Mouse (Mus musculus): ENCODE data around the gene Ryr1. TPM values are rescaled to one million over a fixed set of nuclear protein-coding genes. Genes with fewer than 3 reads are reported as not detected.
A peak's percentile ranks its signal among the peaks of the same experiment; 100 is the strongest.

Ryr1 gene
- polyA plus RNA-seq, 1 experiment from 2014 or later = 0.58 TPM

GRCm38 (mm10) chr7:29048070-29048469 is 76.9 kb downstream of the Ryr1 start:
- no peaks in the 10 kb centered on the region for H3K4me1 ChIP-seq (ENCODE audit: control insufficient read depth, low read depth, low read length)
- no peaks in the 10 kb centered on the region for H3K36me3 ChIP-seq (ENCODE audit: control insufficient read depth, insufficient read depth)
- no peak overlapping the region for H3K4me3 ChIP-seq (ENCODE audit: low read depth, low read length)
- no peaks in the 10 kb centered on the region for H3K9me3 ChIP-seq (replicated peaks; ENCODE audit: control insufficient read depth, low read length)
- H3K27ac ChIP-seq (ENCODE audit: low read length) = no peak overlapping the region
- H3K9ac ChIP-seq (ENCODE audit: low read depth, low read length) = no peak overlapping the region
- ATAC-seq (ENCODE audit: low read depth) = no peak
- peaks cover 12% of the 10 kb centered on the region for H3K27me3 ChIP-seq (ENCODE audit: control insufficient read depth, insufficient read depth, low read depth, low read length)
- H3K4me2 ChIP-seq (ENCODE audit: low read depth, low read length) = no peak overlapping the region
- 71% methylated on average over 3 of the region's 3 CpGs for WGBS (ENCODE audit: insufficient replicate concordance)

GRCm38 (mm10) chr7:29046533-29046932 is 78.4 kb downstream of the Ryr1 start:
- Histone ChIP-seq H3K9me3 (replicated peaks; ENCODE audit: control insufficient read depth, low read length) (no peaks in the 10 kb centered on the region), H3K4me3 (ENCODE audit: low read depth, low read length) (no peak overlapping the region), H3K9ac (ENCODE audit: low read depth, low read length) (no peak overlapping the region), H3K27me3 (ENCODE audit: control insufficient read depth, insufficient read depth, low read depth, low read length) (no peaks in the 10 kb centered on the region; the same call in 1 of the 2 replicates), H3K27ac (ENCODE audit: low read length) (no peak overlapping the region), H3K4me2 (ENCODE audit: low read depth, low read length) (no peak overlapping the region), H3K36me3 (ENCODE audit: control insufficient read depth, insufficient read depth) (no peaks in the 10 kb centered on the region), H3K4me1 (ENCODE audit: control insufficient read depth, low read depth, low read length) (no peaks in the 10 kb centered on the region)
- 9% methylated on average over 12 of the region's 12 CpGs for WGBS (ENCODE audit: insufficient replicate concordance)
- no peak for ATAC-seq (ENCODE audit: low read depth)

- ATAC-seq (ENCODE audit: low read depth) = no peak
- no peaks in the 10 kb centered on the region for H3K36me3 ChIP-seq (ENCODE audit: control insufficient read depth, insufficient read depth)
- H3K4me2 ChIP-seq (ENCODE audit: low read depth, low read length) = no peak overlapping the region
These were observed 80.7 kb downstream of the Ryr1 start for GRCm38 (mm10) chr7:29044302-29044701.

GRCm38 (mm10) chr7:29043674-29044057 is 81.3 kb downstream of the Ryr1 start:
- WGBS (ENCODE audit: insufficient replicate concordance) = 43% methylated on average over 10 of the region's 11 CpGs
- Histone ChIP-seq H3K9ac (ENCODE audit: low read depth, low read length) (no peak overlapping the region), H3K4me2 (ENCODE audit: low read depth, low read length) (no peak overlapping the region), H3K27me3 (ENCODE audit: control insufficient read depth, insufficient read depth, low read depth, low read length) (no peaks in the 10 kb centered on the region), H3K27ac (ENCODE audit: low read length) (no peak overlapping the region), H3K9me3 (replicated peaks; ENCODE audit: control insufficient read depth, low read length) (no peaks in the 10 kb centered on the region), H3K4me1 (ENCODE audit: control insufficient read depth, low read depth, low read length) (peaks cover 8% of the 10 kb centered on the region), H3K36me3 (ENCODE audit: control insufficient read depth, insufficient read depth) (no peaks in the 10 kb centered on the region), H3K4me3 (ENCODE audit: low read depth, low read length) (no peak overlapping the region)
- ATAC-seq (ENCODE audit: low read depth) = no peak

More at GRCm38 (mm10) chr7:29044302-29044701, 80.7 kb downstream of the Ryr1 start:
- Histone ChIP-seq H3K27me3 (ENCODE audit: control insufficient read depth, insufficient read depth, low read depth, low read length) (no peaks in the 10 kb centered on the region), H3K9ac (ENCODE audit: low read depth, low read length) (no peak overlapping the region), H3K4me3 (ENCODE audit: low read depth, low read length) (no peak overlapping the region), H3K9me3 (replicated peaks; ENCODE audit: control insufficient read depth, low read length) (no peaks in the 10 kb centered on the region), H3K27ac (ENCODE audit: low read length) (no peak overlapping the region), H3K4me1 (ENCODE audit: control insufficient read depth, low read depth, low read length) (peaks cover 8% of the 10 kb centered on the region)
- 68% methylated on average over 9 of the region's 9 CpGs for WGBS (ENCODE audit: insufficient replicate concordance)

GRCm38 (mm10) chr7:29043016-29043673 is 81.8 kb downstream of the Ryr1 start:
- Histone ChIP-seq H3K36me3 (ENCODE audit: control insufficient read depth, insufficient read depth) (no peaks in the 10 kb centered on the region), H3K4me2 (ENCODE audit: low read depth, low read length) (no peak overlapping the region), H3K4me1 (ENCODE audit: control insufficient read depth, low read depth, low read length) (peaks cover 8% of the 10 kb centered on the region), H3K9ac (ENCODE audit: low read depth, low read length) (no peak overlapping the region), H3K4me3 (ENCODE audit: low read depth, low read length) (no peak overlapping the region), H3K27me3 (ENCODE audit: control insufficient read depth, insufficient read depth, low read depth, low read length) (no peaks in the 10 kb centered on the region), H3K27ac (ENCODE audit: low read length) (no peak overlapping the region), H3K9me3 (replicated peaks; ENCODE audit: control insufficient read depth, low read length) (no peaks in the 10 kb centered on the region)
- 69% methylated on average over 19 of the region's 19 CpGs for WGBS (ENCODE audit: insufficient replicate concordance)
- ATAC-seq (ENCODE audit: low read depth) = no peak

- no peak overlapping the region for H3K4me2 ChIP-seq (ENCODE audit: low read depth, low read length)
These were observed 83.8 kb downstream of the Ryr1 start for GRCm38 (mm10) chr7:29041194-29041593.

GRCm38 (mm10) chr7:29039985-29040661 is 84.9 kb downstream of the Ryr1 start:
- peak overlapping the region; percentile 57 for H3K9ac ChIP-seq (ENCODE audit: low read depth, low read length)
- no peaks in the 10 kb centered on the region for H3K36me3 ChIP-seq (ENCODE audit: control insufficient read depth, insufficient read depth)
- peak; percentile 47 for ATAC-seq (ENCODE audit: low read depth)
- no peak overlapping the region for H3K27ac ChIP-seq (ENCODE audit: low read length)
- 2% methylated on average over 26 of the region's 26 CpGs for WGBS (ENCODE audit: insufficient replicate concordance)
- no peaks in the 10 kb centered on the region for H3K9me3 ChIP-seq (replicated peaks; ENCODE audit: control insufficient read depth, low read length)
- H3K4me1 ChIP-seq (ENCODE audit: control insufficient read depth, low read depth, low read length) = peaks cover 8% of the 10 kb centered on the region
- H3K27me3 ChIP-seq (ENCODE audit: control insufficient read depth, insufficient read depth, low read depth, low read length) = no peaks in the 10 kb centered on the region
- H3K4me2 ChIP-seq (ENCODE audit: low read depth, low read length) = peak overlapping the region; percentile 83
- H3K4me3 ChIP-seq (ENCODE audit: low read depth, low read length) = peak overlapping the region; percentile 55

More at GRCm38 (mm10) chr7:29041194-29041593, 83.8 kb downstream of the Ryr1 start:
- Histone ChIP-seq H3K36me3 (ENCODE audit: control insufficient read depth, insufficient read depth) (no peaks in the 10 kb centered on the region), H3K4me1 (ENCODE audit: control insufficient read depth, low read depth, low read length) (peaks cover 8% of the 10 kb centered on the region), H3K27ac (ENCODE audit: low read length) (no peak overlapping the region), H3K9ac (ENCODE audit: low read depth, low read length) (no peak overlapping the region), H3K27me3 (ENCODE audit: control insufficient read depth, insufficient read depth, low read depth, low read length) (no peaks in the 10 kb centered on the region), H3K9me3 (replicated peaks; ENCODE audit: control insufficient read depth, low read length) (no peaks in the 10 kb centered on the region), H3K4me3 (ENCODE audit: low read depth, low read length) (no peak overlapping the region)
- no peak for ATAC-seq (ENCODE audit: low read depth)
- WGBS (ENCODE audit: insufficient replicate concordance) = 79% methylated on average over 5 of the region's 5 CpGs

GRCm38 (mm10) chr7:29039604-29039984 is 85.4 kb downstream of the Ryr1 start:
- H3K9ac ChIP-seq (ENCODE audit: low read depth, low read length) = peak overlapping the region; percentile 57
- H3K36me3 ChIP-seq (ENCODE audit: control insufficient read depth, insufficient read depth) = no peaks in the 10 kb centered on the region
- no peak overlapping the region for H3K27ac ChIP-seq (ENCODE audit: low read length)
- peaks cover 8% of the 10 kb centered on the region for H3K4me1 ChIP-seq (ENCODE audit: control insufficient read depth, low read depth, low read length)
- 0% methylated on average over 11 of the region's 11 CpGs for WGBS (ENCODE audit: insufficient replicate concordance)
- H3K4me2 ChIP-seq (ENCODE audit: low read depth, low read length) = peak overlapping the region; percentile 83
- no peaks in the 10 kb centered on the region for H3K27me3 ChIP-seq (ENCODE audit: control insufficient read depth, insufficient read depth, low read depth, low read length)
- peak; percentile 73 for ATAC-seq (ENCODE audit: low read depth)
- no peaks in the 10 kb centered on the region for H3K9me3 ChIP-seq (replicated peaks; ENCODE audit: control insufficient read depth, low read length)
- peak overlapping the region; percentile 55 for H3K4me3 ChIP-seq (ENCODE audit: low read depth, low read length)

GRCm38 (mm10) chr7:29037261-29037660 is 87.7 kb downstream of the Ryr1 start:
- no peak for ATAC-seq (ENCODE audit: low read depth)
- no peaks in the 10 kb centered on the region for H3K9me3 ChIP-seq (replicated peaks; ENCODE audit: control insufficient read depth, low read length)
- H3K27me3 ChIP-seq (ENCODE audit: control insufficient read depth, insufficient read depth, low read depth, low read length) = no peaks in the 10 kb centered on the region
- no peak overlapping the region for H3K27ac ChIP-seq (ENCODE audit: low read length)
- no peaks in the 10 kb centered on the region for H3K36me3 ChIP-seq (ENCODE audit: control insufficient read depth, insufficient read depth)
- H3K9ac ChIP-seq (ENCODE audit: low read depth, low read length) = no peak overlapping the region
- H3K4me2 ChIP-seq (ENCODE audit: low read depth, low read length) = no peak overlapping the region
- WGBS (ENCODE audit: insufficient replicate concordance) = 77% methylated on average over 6 of the region's 6 CpGs
- H3K4me3 ChIP-seq (ENCODE audit: low read depth, low read length) = no peak overlapping the region
- H3K4me1 ChIP-seq (ENCODE audit: control insufficient read depth, low read depth, low read length) = peaks cover 8% of the 10 kb centered on the region

All from liver, embryonic 16.5 days (tissue).